Mouse (Mus musculus) CD4-positive, CD25-positive, alpha-beta regulatory T cell, adult 2 months (primary cell): ENCODE results near the gene Cd200r3.

Source experiments
- DNase-seq: peaks from one replicate; pipeline ENCODE4 v3.0.0-alpha.2; 2012; ENCODE audit warnings: low read depth, low spot score

The Cd200r3 gene

DNA sequence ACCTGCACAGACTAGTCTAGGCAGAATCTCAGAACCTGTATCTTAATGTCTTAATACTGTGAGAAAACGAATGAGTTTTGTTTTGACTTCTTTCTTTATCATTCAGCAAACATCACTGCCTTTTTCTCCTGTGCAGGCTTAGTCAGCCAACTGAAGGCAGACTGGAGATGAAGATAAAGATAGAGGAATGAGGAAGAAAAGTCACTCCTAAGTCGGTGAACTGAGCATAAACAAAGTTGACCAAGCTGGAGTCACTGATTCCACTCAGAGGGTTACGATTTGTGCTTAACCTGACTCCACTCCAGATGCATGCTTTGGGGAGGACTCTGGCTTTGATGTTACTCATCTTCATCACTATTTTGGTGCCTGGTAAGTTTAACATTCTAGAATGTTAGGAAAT is at the start of gene Cd200r3:
Gene Cd200r3, plus strand, starts transcription at position 211 of the 400 bp plus-strand sequence.
- no peak for DNase-seq

DNA sequence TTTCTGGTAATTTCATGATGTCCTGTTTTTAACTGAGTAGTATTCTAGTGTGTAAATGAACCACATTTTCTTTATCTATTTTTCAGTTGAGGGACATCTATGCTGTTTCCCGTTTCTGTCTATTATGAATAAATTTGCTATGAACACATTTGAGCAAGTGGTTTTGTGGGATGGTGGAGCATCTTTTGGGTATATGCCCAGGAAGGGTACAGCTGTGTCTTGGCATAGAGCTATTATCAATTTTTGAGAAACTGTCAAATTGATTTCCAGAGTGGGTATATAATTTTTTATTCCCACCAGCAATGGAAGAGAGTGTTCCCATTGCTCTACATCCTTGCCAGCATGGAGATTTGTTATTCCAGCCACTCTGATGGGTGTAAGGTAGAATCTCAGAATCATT is 11.5 kb upstream of the Cd200r3 start:
- no peak for DNase-seq

DNA sequence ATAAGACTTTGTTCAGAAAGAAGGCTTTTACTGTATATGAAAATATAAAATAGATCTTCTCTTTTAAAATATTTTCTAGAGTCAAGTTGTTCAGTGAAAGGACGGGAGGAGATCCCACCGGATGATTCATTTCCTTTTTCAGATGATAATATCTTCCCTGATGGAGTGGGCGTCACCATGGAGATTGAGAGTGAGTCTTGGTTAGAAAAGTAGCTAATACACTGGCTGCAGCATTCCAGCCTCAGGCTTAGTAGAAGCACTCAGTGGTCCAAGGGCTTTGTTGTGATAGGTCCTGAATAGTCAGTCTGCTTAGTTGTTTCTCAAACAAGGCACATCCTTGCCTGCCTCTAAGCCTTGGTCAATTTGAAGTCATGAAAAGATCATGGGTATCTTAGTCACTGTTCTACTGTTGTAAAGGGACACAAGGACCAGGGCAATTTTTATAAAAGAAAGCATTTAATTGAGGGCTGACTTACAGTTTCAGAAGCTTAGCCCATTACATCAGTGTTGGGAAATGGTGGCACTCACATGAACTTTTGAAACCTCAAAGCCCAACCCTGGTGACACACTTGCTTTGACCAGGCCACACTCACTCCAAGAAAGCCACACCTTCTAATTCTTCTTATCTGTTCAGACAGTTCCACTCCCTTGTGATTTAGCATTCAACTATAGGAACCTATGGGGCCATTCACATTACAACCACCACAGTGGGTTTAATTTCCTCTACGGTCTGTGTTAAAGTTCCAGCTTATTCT is 8.1 kb downstream of the Cd200r3 start:
- no peak for DNase-seq

DNA sequence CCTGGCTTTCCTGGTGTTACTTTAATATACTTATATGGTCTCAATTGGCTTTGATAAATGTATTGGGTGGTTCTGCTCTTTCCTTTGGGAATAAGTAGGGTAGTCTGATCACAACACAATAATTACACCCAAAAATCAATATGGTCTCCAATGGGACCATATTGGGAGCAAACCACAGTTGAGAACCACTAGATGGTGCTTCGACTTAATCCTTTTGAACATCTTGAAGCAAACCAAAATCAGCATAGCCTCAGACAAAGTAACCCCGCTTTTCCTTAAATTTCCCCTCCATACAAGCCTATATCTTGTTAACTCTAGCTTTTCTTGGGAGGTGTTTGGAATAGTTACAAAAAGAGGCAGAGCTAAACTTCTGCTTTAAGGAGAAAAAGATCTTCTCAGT is 18.8 kb downstream of the Cd200r3 start:
- DNase-seq: no peak

DNA sequence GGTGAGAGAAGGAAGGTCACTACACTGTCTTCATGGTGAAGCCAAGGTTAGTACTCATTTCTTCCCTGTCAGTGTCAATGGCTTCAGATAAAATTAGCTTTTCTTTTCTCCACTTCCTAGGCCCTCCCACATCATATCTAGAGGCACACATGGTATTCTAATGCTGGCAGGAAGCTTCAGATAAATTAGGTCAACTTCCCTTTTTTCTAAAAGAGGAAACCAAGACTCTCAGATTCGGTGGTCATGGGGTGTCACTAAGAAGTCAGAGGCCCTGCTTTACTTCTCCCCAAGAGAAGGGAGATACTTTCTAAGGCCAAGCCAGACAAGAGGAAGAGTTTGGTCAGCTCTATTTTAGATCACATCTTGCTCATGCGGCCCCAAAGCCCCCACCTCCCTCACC is 19.3 kb downstream of the Cd200r3 start:
- DNase-seq: peak; percentile 36

DNA sequence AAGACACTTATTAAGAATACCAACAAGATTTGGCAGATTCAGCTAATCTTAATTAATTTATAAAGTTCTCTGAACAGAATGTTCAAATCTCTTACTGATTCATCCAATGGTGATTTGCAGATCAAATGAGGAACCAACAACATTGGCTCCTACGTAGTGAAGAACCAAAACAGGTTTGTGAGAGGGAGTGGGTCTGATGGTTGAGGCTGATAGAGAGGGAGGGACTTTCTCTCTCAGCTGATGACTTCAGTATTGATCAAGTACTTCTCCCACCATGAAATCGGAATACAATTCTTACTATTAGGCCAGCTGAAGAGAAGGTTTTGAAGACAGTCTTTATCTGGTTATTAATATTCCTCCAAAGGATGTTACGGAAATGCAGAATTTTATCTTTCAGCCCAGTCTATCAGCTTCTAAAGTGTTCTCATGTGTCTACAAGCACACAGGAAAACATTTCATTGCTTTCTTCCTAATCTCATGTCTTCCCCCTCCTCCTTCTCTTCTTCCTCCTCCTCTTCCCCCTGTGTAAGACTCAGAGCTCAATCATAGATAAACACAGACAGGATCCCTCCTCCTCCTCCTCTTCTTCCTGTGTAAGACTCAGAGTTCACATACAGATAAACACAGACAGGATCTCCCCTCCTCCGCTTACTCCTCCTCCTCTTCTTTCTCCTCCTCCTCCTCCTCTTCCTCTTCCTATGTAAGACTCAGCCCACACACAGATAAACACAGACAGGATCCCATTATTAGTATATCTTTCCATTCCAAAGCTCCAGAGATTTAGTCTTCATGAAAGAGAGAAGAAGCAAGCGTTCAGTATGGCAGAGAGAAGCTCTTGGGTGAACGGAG is 21.3 kb downstream of the Cd200r3 start:
- peak; percentile 51 for DNase-seq

DNA sequence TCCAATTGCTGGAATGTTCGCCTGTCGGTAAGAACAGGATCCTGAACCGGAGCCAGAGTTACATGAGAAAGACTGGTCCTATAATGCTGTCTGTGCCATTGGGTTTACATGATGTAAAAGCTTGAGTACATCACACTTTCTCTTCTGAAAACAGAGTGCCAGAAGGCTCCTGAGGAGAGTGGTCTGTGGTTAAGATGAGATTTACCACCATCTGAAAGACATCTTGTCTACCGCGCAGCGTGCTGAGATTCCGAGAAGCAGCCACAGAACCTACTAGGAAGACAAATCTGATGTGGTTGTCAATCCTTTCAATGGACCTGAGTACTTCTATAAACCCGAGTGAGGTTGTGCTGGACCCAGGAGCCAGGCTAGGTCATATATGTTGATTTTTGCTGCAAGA is 21.9 kb downstream of the Cd200r3 start:
- DNase-seq: peak; percentile 62

DNA sequence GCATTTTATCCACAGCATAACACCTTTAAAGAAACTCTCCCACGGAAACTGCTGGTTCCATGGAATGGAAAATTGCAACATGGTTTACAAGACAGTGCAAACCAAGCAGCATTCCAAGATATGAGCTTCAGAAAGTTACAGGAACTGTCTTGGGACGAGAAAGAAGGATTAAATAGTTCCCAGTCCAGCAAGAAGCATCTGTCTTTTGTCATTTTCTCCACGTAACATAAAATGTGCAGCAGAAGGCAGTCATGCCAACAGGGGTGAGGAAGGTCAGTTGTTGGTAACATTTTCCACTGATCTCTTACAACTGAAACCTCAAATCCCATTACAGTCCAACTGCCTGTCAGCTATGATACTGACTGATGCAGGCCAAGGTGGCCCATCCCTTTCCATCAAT is 22.4 kb downstream of the Cd200r3 start:
- DNase-seq: no peak

DNA sequence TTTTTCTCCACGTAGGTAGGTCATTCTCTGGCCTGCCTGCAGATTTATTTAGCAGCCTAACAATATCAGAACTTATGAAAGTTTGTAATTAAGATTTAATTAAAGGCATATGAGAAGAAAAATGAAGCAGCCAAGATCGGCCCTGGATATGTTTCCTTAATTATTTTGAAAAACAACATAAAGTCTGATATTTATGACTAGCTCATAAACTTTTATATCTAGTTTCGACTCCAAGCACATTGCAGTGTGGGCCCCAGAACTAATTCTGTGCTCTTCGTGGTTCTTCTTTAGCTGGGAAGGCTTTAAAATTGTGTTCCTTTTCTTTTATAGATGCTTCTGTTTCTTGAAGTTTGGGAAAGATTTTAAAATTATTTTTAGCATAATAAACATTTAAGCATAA is 23.4 kb downstream of the Cd200r3 start:
- DNase-seq: no peak

DNA sequence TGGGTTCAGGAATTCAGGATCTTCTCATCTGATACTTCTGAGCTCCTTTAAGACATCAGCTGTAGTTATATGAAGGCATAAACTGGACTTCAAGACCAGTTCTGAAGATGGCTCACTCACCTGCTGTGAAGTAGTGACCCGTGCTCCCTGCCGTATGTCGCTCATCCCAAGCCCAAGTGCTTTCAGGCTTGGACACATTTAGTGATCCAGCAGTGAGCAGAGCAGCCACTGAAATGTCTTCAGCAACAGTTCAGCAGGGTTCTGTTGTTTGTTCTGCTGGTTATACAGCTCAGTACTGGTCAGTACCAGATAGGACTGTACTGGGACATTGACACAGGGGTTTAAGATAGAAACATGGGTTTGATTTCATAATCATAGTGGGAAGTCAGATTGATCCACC is 24.6 kb downstream of the Cd200r3 start:
- no peak for DNase-seq

DNA sequence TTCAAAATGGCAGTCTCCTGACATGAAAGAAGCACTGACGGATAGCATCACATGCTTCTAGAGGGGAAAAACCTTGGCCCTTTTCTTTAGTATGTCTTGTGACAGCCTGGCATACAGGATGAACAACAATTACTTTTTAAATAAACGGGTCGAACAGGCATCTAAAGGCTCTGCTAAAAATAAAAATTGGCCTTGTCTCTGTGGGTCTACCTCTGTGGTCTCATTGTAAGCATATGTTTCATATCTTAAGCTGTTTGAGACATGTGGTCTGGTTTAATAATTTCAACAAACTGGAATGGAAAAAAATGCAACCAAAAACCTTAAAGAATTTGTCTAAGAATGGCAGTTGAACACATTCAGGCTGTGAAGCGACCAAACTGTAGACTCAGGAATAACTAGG is 27.4 kb downstream of the Cd200r3 start:
- DNase-seq: no peak

DNA sequence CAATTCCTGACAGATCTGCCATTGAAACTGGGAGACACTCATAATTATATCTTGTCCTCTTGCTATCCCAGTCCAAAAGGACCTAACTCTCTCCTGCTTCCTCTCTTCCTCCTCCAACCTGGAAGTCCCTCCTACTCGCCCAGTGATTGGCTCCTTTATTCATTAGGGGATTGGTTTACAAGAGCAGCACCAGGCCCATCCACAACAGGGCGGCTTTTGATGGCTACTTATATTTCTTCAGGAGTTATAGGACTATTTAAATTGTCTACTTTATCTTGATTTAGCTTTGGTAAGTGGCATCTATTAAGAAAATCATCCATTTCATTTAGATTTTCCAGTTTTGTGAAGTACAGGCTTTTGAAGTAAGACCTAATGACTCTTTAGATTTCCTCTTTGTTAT is 30.6 kb downstream of the Cd200r3 start:
- DNase-seq: no peak

DNA sequence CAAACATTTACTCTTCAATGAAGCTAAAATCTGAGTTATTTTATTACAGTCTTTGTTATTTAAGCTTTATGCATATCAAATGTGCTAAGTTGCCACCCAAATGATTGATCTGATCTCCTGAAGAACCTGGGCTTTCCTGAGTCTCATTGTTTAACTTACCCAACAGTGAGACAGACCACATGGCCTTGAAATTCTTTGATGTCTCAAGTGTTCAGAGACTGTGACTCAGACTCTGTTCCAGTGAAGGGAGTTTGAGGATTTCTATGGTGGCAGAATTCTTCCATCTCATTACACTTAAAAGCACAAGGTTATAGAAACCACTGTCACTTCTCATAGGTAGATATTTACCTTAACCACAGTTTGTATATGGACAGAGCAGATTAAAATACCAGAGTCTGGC is 32.6 kb downstream of the Cd200r3 start:
- no peak for DNase-seq

DNA sequence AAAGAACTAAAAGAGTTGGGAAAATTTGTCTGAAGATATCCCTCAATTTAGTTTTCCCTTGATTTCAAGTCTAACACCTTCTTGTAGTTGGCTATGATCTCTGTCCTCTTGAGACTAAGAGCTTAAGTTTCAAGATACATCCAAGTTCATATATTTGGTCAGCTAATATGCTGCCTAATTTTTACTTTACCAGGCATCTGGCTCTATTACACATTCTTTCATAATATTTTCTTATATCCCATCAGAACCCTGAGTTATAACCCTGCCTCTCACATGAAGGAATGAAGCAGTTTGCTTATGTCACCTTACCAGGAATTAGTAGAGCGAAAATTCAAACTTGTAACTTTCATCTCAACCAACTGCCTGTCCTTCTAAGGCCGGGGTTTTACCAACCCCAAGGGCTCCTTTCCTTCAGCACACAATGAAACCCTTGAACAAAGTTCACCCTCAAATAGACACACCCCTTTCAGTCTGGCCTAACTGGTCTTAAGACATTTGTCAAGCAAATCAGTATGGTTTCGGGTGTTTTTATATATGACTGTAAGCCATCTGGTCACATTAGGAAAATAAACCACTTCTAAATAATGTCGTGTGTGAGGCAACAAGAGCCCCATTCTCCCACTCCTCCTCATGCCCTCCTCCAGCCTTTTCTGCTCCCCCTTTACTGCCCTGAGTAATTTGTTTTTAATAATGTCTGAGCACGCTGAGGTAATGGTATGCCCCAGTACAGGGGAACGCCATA is 33.6 kb downstream of the Cd200r3 start:
- no peak for DNase-seq

DNA sequence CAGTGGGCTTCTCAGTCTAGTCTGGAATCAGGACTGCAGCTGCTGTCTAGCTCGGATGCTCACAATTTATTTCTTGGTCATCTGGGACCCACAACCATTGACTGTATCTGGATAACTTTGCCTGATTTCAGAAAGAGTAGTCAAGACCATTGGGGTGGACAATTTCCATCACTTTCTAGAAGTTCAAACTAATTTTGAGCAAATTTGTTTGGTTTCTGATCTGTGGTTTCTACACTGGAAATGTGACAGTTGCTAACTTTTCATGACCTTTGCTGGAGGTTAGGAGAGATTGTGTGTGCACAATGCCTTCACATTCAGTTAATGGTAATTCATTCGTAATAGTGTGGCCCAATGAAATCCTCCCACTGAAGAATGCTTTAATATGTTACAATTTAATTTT is 34.7 kb downstream of the Cd200r3 start:
- DNase-seq: no peak

DNA sequence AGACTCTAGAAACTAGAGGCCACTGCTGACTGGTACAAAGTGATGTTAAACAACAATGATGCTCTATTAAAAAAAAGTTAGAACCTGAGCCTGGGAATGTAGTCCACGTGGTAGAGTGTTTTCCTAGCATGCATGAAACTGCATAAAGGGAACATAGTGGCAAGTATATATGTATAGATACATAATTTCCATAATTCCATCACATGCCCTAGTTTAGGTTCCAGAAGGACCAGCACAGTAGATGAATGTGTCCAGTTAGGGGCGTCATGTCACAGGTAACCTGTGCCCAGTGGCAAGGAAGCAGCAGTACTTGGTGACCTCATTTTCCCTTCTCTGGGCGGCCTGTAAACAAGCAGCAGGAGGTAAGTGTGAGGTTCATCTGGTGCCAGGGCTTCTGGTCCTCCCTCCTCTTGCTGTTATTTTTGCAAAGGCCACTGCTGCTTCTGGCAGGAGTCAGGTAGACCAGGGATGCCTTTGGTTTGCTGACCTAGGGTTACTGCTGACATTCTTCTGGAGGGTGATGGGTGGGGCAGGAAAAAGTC is 35.9 kb downstream of the Cd200r3 start:
- DNase-seq: no peak

DNA sequence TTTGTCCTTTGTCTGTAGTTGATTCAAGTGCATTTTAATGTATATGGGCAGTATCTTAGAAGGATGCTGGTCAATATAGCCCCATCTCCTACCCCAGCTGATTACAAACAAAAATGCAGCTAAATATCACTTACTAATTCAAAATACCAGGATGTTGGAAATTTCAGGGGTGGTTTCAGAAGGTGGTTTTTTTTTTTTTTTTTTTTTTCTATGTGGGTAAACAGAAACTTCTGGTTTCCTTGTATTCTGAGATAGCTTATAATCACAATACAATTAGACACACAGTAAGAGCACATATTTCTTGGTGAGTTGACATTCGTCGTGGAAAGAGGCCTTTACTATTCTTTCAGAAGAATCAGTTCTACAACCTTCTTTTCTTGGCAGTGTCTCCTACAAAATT is 39.5 kb downstream of the Cd200r3 start:
- DNase-seq: no peak

DNA sequence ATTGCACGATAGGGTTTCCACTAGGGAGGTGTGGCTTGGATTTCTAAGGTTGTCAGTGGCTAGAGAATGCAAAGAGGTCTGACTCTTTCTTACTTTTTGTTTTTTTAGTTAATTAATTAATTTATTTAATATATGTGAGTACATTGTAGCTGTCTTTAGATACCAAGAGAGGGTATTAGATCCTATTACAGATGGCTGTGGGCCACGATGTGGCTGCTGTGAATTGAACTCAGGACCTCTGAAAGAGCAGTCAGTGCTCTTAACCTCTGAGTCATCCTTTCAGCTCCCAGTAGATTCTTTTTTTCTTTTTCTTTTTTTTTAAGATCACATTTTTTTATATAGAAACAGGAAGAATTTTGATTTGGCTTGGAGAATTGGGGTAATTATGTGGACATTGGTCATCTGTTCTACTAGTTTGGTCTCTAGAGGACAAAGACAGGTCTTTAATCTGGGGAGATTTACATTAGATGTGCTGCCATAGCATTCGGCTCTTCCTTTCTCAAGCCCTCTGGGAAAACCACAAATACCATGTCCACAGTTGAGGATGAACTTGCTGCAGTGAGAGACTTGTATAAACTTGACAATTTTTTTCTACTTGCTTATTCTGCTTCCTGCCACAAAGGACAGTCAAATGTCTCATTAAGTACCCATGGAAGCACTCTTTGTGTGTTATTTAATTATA is 40.0 kb downstream of the Cd200r3 start:
- no peak for DNase-seq

DNA sequence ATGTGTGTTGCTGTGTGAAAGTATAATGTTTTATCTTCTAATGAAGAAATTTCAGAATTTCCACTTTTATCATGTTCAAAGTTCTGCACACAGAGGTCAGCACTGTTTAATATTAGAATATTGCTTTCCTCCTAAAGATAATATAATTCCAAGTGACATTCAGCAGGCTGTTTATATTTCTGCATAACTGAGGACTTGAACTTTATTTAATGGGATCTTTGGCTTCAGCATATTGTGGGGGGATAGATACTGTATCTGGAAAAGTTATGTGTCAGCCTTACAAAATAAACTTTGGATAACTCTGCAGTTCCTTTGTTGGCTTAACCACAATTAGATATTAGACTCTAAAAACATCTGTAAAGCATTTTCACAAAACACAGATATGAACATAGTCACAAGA is 40.6 kb downstream of the Cd200r3 start:
- DNase-seq: no peak

DNA sequence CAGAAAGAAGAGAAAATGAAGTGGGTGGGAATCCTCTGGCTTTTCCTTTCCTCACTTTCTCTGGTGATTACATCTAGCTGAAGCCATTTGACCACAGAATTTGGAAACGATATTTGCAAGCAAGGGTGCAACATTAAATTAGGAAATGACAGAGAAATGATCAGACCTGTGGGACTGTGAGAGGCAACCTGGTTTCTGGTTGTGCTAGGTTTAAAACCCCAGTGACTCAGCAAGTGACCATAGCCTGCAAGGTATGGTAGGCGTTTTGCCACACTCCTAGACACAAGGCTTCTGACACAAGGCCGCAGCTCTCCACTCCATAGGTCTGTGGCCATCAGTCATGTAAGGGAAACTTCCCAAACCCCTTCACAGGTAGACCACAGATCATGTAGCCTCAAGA is 41.4 kb downstream of the Cd200r3 start:
- DNase-seq: no peak

DNA sequence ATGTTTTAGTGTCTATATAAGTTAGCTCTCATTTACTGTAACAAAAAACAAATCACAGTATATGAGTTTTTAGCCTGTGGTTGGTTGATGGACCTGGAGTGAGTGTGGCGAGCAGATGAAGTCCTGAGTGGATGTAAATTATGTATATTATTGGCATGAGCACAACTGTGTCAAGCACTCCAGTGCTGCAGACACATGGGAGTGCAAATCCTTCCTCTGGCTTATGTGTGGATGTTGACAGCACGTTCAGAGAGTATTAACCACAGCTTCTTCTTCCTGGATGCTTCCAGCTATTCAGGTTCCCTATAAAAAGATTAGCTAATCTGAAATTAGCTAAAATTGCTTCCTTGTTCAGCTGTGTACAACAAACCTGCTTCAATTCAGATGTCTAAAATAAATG is 42.6 kb downstream of the Cd200r3 start:
- no peak for DNase-seq
